22 mouse cellular contexts compared by ENCODE assay signal in the genomic region with DNA sequence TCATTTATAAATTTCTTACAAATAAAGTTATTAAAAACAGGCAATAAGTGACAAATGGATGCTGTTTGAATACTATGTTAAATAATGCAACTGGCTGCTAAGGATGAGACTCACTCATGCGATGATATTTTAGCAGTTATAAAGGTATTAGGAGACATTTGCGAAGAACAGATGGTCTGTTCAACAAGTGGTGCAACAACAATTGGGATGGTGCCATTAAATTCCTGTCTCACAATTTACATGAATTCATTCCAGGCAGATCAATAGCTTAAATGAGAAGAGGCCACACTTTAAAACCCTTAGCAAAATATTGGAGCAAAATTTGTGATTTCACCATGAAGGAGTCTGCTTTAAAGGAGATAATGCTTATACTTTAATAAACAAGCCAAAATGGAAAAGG.
DNase-seq lines count a peak whose midpoint lies in the region; ATAC-seq and TF ChIP-seq lines count a peak whose summit lies in the region.
"Had no signal": no experiment of that assay in that cellular context is flagged by ENCODE, and none has a peak within 500 bp of the region (broad histone marks: within the 10 kb centered on the region; RNA-seq: fewer than 3 reads in every experiment).

No protein-coding gene starts in this region.

- TF ChIP-seq CTCF in brain, embryonic 14.5 days (IDR thresholded peaks at IDR 0.05; ENCODE audit: borderline replicate concordance, extremely low read depth, insufficient read depth, insufficient read length): no peak

- no peak for ATAC-seq in granulocyte monocyte progenitor cell, adult 5-6 weeks (replicated peaks; ENCODE audit: poor library complexity, severe bottlenecking)
- ATAC-seq: hindbrain, embryonic 16.5 days; intestine, embryonic 15.5 days; lung, postnatal 0 days had no signal

- peak; percentile 13 to 51 for DNase-seq in cerebellum, postnatal 25 days
- DNase-seq in cerebellum, adult 9-11 months: no peak
- peak; percentile 37 for DNase-seq in brain, adult 2 months (ENCODE audit: low read depth, low spot score)
- peak; percentile 43 for DNase-seq in brain, embryonic 14.5 days (ENCODE audit: low read depth)
- DNase-seq in layer of hippocampus, adult 9-10 months (ENCODE audit: low spot score): peak; percentile 44
- no peak for DNase-seq in heart, postnatal 4 days
- DNase-seq: adrenal gland, postnatal 25 days; B cell, adult 2 months; gastrocnemius, postnatal 36 days; heart, adult 2 months; heart, postnatal 10 days; kidney, adult 2 months; kidney, postnatal 36 days; liver, embryonic 13.5 days; lung, adult 18-20 months; lung, postnatal 4 days; right cerebral cortex, postnatal 25 days; thymus, postnatal 14 days had no signal

- TF ChIP-seq POLR2A in brain, embryonic 14.5 days (IDR thresholded peaks at IDR 0.05; ENCODE audit: borderline replicate concordance, extremely low read depth, insufficient read depth, insufficient read length, poor library complexity, severe bottlenecking): no peak

Comparison
In these comparisons a context has a peak if more than half of its experiments do, and no peak if none do; other contexts are left out.
1. DNase-seq: peak in cerebellum, postnatal 25 days (2 of 2), brain, adult 2 months (single experiment), brain, embryonic 14.5 days (single experiment) and layer of hippocampus, adult 9-10 months (single experiment); none in cerebellum, adult 9-11 months (single experiment) and heart, postnatal 4 days (single experiment).